Mouse (Mus musculus) intestine, embryonic 16.5 days (tissue): ENCODE data around the gene Pnp. TPM values are rescaled to one million over a fixed set of nuclear protein-coding genes. Genes with fewer than 3 reads are reported as not detected.
A peak's percentile ranks its signal among the peaks of the same experiment; 100 is the strongest.
"Not testable (repeated sequence)": the region's sequence is repeated elsewhere in the genome, so short reads cannot be mapped to it uniquely, and the experiment has no call there.

Experiments
- ATAC-seq: fragments of 200-750 bp; cut with Nextera tagmentation; 2 replicates; pipeline ENCODE4 v1.8.0; 2017; ENCODE audit warnings: moderate TSS enrichment, moderate library complexity
- H3K27ac ChIP-seq: fragments of 300-500 bp; sonication (generic); 2 replicates; pipeline ENCODE4 v1.5.1; 2014; ENCODE audit warnings: mild to moderate bottlenecking, low read length
- H3K27me3 ChIP-seq: fragments of 300-500 bp; sonication (generic); replicated peaks from 2 replicates; pipeline ENCODE4 v1.6.1; 2014; ENCODE audit warnings: low read length, control low read depth, mixed read lengths; ENCODE audit not compliant: control insufficient read depth, insufficient read depth
- H3K36me3 ChIP-seq: fragments of 300-500 bp; sonication (generic); 2 replicates; pipeline ENCODE4 v1.6.1; 2014; ENCODE audit warnings: low read length, control low read depth; ENCODE audit not compliant: control insufficient read depth, insufficient read depth
- H3K4me1 ChIP-seq: fragments of 300-500 bp; sonication (generic); 2 replicates; pipeline ENCODE4 v1.6.1; 2014; ENCODE audit warnings: low read length, control low read depth, mixed read lengths; ENCODE audit not compliant: control insufficient read depth, insufficient read depth
- H3K4me2 ChIP-seq: fragments of 300-500 bp; sonication (generic); 2 replicates; pipeline ENCODE4 v1.6.1; 2014; ENCODE audit warnings: low read depth, low read length, control low read depth
- H3K4me3 ChIP-seq: fragments of 300-500 bp; sonication (generic); 2 replicates; pipeline ENCODE4 v1.5.1; 2014; ENCODE audit warnings: mild to moderate bottlenecking, low read length
- H3K9ac ChIP-seq: fragments of 300-500 bp; sonication (generic); 2 replicates; pipeline ENCODE4 v1.6.1; 2014; ENCODE audit warnings: low read depth, low read length
- H3K9me3 ChIP-seq: fragments of 300-500 bp; sonication (generic); 2 replicates; pipeline ENCODE4 v1.6.1; 2016; ENCODE audit warnings: low read length, control low read depth; ENCODE audit not compliant: control insufficient read depth
- WGBS: fragments of 180-500 bp; shearing (Covaris S2); extraction: QIAGEN DNeasy Blood & Tissue Kit; methylation state at CpG from one replicate; pipeline ENCODE4 v1.1.7; 2014; 5-methylcytosine and 5-hydroxymethylcytosine counted together
- polyA plus RNA-seq: library from polyadenylated mRNA; unstranded; fragments of >200 nt; fragmentation: Nextera tagmentation; extraction: Ambion mirVana; gene quantifications from 2 replicates; pipeline ENCODE4 v1.2.1, GENCODE M21; 2015

Pnp gene
- polyA plus RNA-seq, 1 experiment from 2014 or later = 116 TPM

- not testable (repeated sequence) for H3K4me2 ChIP-seq, H3K4me1 ChIP-seq, H3K9ac ChIP-seq, ATAC-seq, H3K9me3 ChIP-seq, H3K27ac ChIP-seq, H3K4me3 ChIP-seq, H3K36me3 ChIP-seq, H3K27me3 ChIP-seq
- 86% methylated on average over 2 of the region's 2 CpGs for WGBS
Measured at GRCm38 (mm10) chr14:50897992-50898391, 32.9 kb upstream of the Pnp start.

GRCm38 (mm10) chr14:50903973-50904827 is 26.7 kb upstream of the Pnp start:
- H3K27me3 ChIP-seq = no peaks in the 10 kb centered on the region
- no peaks in the 10 kb centered on the region for H3K4me1 ChIP-seq
- no peak overlapping the region for H3K27ac ChIP-seq
- peak overlapping the region; percentile 66 for H3K9ac ChIP-seq
- H3K36me3 ChIP-seq = no peaks in the 10 kb centered on the region
- no peaks in the 10 kb centered on the region for H3K9me3 ChIP-seq
- H3K4me2 ChIP-seq = peak overlapping the region; percentile 74
- peak overlapping the region; percentile 42 for H3K4me3 ChIP-seq
- peak; percentile 93 for ATAC-seq
- 5% methylated on average over 26 of the region's 26 CpGs for WGBS

GRCm38 (mm10) chr14:50904828-50905129 is 26.1 kb upstream of the Pnp start:
- H3K4me2 ChIP-seq = no peak overlapping the region
- no peaks in the 10 kb centered on the region for H3K4me1 ChIP-seq
- no peaks in the 10 kb centered on the region for H3K36me3 ChIP-seq
- no peak overlapping the region for H3K27ac ChIP-seq
- no peaks in the 10 kb centered on the region for H3K27me3 ChIP-seq
- no peaks in the 10 kb centered on the region for H3K9me3 ChIP-seq
- ATAC-seq = no peak
- H3K9ac ChIP-seq = no peak overlapping the region
- WGBS = 83% methylated on average over 4 of the region's 4 CpGs
- no peak overlapping the region for H3K4me3 ChIP-seq

- H3K27me3 ChIP-seq, H3K9ac ChIP-seq, H3K4me1 ChIP-seq, ATAC-seq, H3K9me3 ChIP-seq, H3K4me3 ChIP-seq, H3K27ac ChIP-seq, H3K36me3 ChIP-seq, H3K4me2 ChIP-seq: not testable (repeated sequence)
Measured at GRCm38 (mm10) chr14:50905327-50905726, 25.6 kb upstream of the Pnp start.

GRCm38 (mm10) chr14:50908126-50908525 is 22.8 kb upstream of the Pnp start:
- no peak overlapping the region for H3K9ac ChIP-seq
- WGBS = 78% methylated on average over 4 of the region's 4 CpGs
- no peak for ATAC-seq
- no peaks in the 10 kb centered on the region; the same call in 1 of the 2 replicates for H3K36me3 ChIP-seq
- H3K27ac ChIP-seq = no peak overlapping the region
- no peak overlapping the region for H3K4me3 ChIP-seq
- H3K27me3 ChIP-seq = no peaks in the 10 kb centered on the region
- H3K4me2 ChIP-seq = no peak overlapping the region
- H3K9me3 ChIP-seq = no peaks in the 10 kb centered on the region
- H3K4me1 ChIP-seq = no peaks in the 10 kb centered on the region

GRCm38 (mm10) chr14:50911356-50911755 is 19.5 kb upstream of the Pnp start:
- ATAC-seq = no peak
- H3K4me2 ChIP-seq = no peak overlapping the region
- no peaks in the 10 kb centered on the region for H3K9me3 ChIP-seq
- WGBS = 58% methylated on average over 3 of the region's 3 CpGs
- no peak overlapping the region for H3K27ac ChIP-seq
- H3K27me3 ChIP-seq = no peaks in the 10 kb centered on the region
- no peak overlapping the region for H3K4me3 ChIP-seq
- H3K4me1 ChIP-seq = no peaks in the 10 kb centered on the region
- no peak overlapping the region for H3K9ac ChIP-seq
- H3K36me3 ChIP-seq = peaks cover 6% of the 10 kb centered on the region; the same call in 1 of the 2 replicates

- WGBS = 70% methylated on average over 1 of the region's 1 CpGs
- Histone ChIP-seq H3K9ac (peak overlapping the region; percentile 68; the same call in 1 of the 2 replicates), H3K36me3 (peaks cover 12% of the 10 kb centered on the region), H3K4me2 (peak overlapping the region; percentile 37), H3K4me3 (peak overlapping the region; percentile 61)
- ATAC-seq, H3K4me1 ChIP-seq, H3K9me3 ChIP-seq, H3K27ac ChIP-seq, H3K27me3 ChIP-seq: not testable (repeated sequence)
Measured at GRCm38 (mm10) chr14:50923437-50923836, 7.4 kb upstream of the Pnp start.

GRCm38 (mm10) chr14:50924281-50925064 is 6.4 kb upstream of the Pnp start, which contains the start of the genes Osgep and Apex1:
TSS of gene Osgep (minus strand) at chr14:50924893.
TSS of gene Apex1 (plus strand) at chr14:50924968.
- Histone ChIP-seq H3K4me2 (peak within 1 kb of the TSS; percentile 68), H3K27ac (peak within 1 kb of the TSS; percentile 89), H3K4me1 (peaks cover 14% of the 10 kb centered on the region), H3K36me3 (peaks cover 17% of the 10 kb centered on the region), H3K27me3 (no peaks in the 10 kb centered on the region), H3K4me3 (peak within 1 kb of the TSS; percentile 61), H3K9ac (peak within 1 kb of the TSS; percentile 68), H3K9me3 (no peaks in the 10 kb centered on the region)
- ATAC-seq = peak; percentile 94
- under 1% methylated on average over 57 of the region's 57 CpGs for WGBS

GRCm38 (mm10) chr14:50925111-50925920 is 5.6 kb upstream of the Pnp start:
- WGBS = under 1% methylated on average over 38 of the region's 38 CpGs
- peak; percentile 60 for ATAC-seq

More at GRCm38 (mm10) chr14:50925111-50925920, 5.6 kb upstream of the Pnp start:
- peak overlapping the region; percentile 68 for H3K4me2 ChIP-seq
- H3K4me3 ChIP-seq = peak overlapping the region; percentile 61
- peaks cover 19% of the 10 kb centered on the region for H3K4me1 ChIP-seq
- H3K27me3 ChIP-seq = no peaks in the 10 kb centered on the region
- H3K9ac ChIP-seq = peak overlapping the region; percentile 68
- H3K36me3 ChIP-seq = peaks cover 17% of the 10 kb centered on the region
- no peaks in the 10 kb centered on the region for H3K9me3 ChIP-seq
- peak overlapping the region; percentile 89 for H3K27ac ChIP-seq
